Mouse (Mus musculus): ENCODE measurements around the gene Fam19a3. TPM values are rescaled to one million over a fixed set of nuclear protein-coding genes. Genes with fewer than 3 reads are reported as not detected.
A peak's percentile ranks its signal among the peaks of the same experiment; 100 is the strongest.

The Fam19a3 gene
- polyA plus RNA-seq (2015; fragmentation: Nextera tagmentation; extraction: Ambion mirVana), result 0.03 and 0.06 TPM in 2 replicates

DNA sequence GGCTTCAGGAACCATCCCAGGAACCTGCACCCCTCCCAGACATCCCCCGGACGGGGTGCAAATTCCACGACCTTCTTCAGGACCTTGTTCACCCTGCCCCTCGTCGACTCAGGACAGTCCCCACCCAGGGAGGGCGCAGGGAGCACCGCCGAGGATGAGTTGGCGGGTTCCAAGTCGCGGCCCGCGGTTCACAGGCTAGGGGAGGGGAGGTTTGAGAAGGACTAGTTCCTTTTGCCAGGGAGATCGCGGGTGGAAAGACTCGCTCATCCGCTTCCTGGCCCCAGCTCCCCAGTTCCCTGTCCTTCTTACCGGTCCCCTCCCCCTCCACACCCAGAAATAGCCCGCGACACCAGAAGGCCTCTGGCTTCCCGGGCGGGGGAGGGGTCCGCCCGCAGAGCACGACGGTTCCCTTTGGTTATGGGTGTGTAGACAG is at the start of gene Fam19a3:
Fam19a3 (minus strand) TSS at position 370 of the 433 bp plus-strand sequence.
- Histone ChIP-seq H3K27me3 (ENCODE audit: control insufficient read depth, insufficient read depth, low read length) (peaks cover 39% of the 10 kb centered on the region), H3K27ac (ENCODE audit: low read length) (no peak within 1 kb of the TSS), H3K4me2 (ENCODE audit: low read depth, low read length) (peak within 1 kb of the TSS; percentile 99), H3K36me3 (ENCODE audit: control insufficient read depth, insufficient read depth, low read length) (no peaks in the 10 kb centered on the region), H3K4me3 (replicated peaks; ENCODE audit: low read length) (peak within 1 kb of the TSS; percentile 52), H3K9ac (ENCODE audit: low read length) (peak within 1 kb of the TSS; percentile 65), H3K4me1 (ENCODE audit: control insufficient read depth, insufficient read depth, low read length) (peaks cover 18% of the 10 kb centered on the region), H3K9me3 (replicated peaks; ENCODE audit: control insufficient read depth, low read length) (no peaks in the 10 kb centered on the region)
- WGBS, result under 1% methylated on average over 26 of the region's 26 CpGs
- ATAC-seq (ENCODE audit: insufficient read depth, low FRiP score), result no peak

DNA sequence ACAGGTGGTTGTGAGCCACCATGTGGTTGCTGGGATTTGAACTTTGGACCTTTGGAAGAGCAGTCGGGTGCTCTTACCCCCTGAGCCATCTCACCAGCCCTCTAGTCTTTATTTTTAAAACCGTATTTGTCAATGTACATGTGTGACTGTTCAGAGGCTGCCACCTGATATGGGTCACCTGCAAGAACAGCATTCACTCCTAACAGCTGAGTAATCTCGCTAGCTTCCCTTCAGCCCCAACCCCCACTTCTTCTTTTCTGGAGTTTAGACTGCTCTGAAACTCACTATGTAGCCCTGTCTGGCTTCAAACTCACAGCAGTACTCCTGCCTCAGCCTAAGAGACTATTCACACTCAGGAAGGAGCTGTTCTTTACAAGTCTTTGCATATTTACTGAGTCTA is 40.8 kb upstream of the Fam19a3 start:
- no peak for ATAC-seq (ENCODE audit: insufficient read depth, low FRiP score)
- Histone ChIP-seq H3K36me3 (ENCODE audit: control insufficient read depth, insufficient read depth, low read length) (peaks cover 7% of the 10 kb centered on the region; the same call in 1 of the 2 replicates), H3K27me3 (ENCODE audit: control insufficient read depth, insufficient read depth, low read length) (no peaks in the 10 kb centered on the region), H3K27ac (ENCODE audit: low read length) (no peak overlapping the region), H3K4me3 (replicated peaks; ENCODE audit: low read length) (no peak overlapping the region), H3K9me3 (replicated peaks; ENCODE audit: control insufficient read depth, low read length) (no peaks in the 10 kb centered on the region), H3K9ac (ENCODE audit: low read length) (no peak overlapping the region), H3K4me1 (ENCODE audit: control insufficient read depth, insufficient read depth, low read length) (peaks cover 12% of the 10 kb centered on the region), H3K4me2 (ENCODE audit: low read depth, low read length) (no peak overlapping the region)
- WGBS, result 78% methylated on average over 3 of the region's 3 CpGs

DNA sequence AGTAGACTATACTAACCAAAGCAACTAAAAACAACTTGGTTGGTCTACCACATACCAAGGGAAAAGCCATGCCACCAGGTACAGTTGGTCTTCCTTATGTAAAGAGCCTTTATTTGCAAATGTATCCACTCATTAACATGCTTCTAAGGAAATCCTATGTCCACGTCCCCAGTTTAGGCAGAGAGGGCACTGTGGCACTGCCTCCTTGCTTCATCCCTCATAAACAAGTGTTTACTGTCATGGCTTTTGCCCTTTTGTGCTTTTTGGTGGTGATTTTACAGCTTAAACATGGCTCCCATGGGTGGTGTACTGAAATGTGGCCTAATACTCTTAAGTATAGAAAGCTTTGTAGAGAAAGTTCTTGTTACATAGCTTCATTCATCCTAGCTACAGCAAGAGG is 38.8 kb upstream of the Fam19a3 start:
- 68% methylated on average over 1 of the region's 1 CpGs for WGBS
- Histone ChIP-seq H3K36me3 (ENCODE audit: control insufficient read depth, insufficient read depth, low read length) (0 out of 2 replicates have a peak, but pooled peaks cover 3% of the 10 kb centered on the region), H3K9ac (ENCODE audit: low read length) (no peak overlapping the region), H3K27ac (ENCODE audit: low read length) (no peak overlapping the region), H3K4me3 (replicated peaks; ENCODE audit: low read length) (no peak overlapping the region), H3K4me2 (ENCODE audit: low read depth, low read length) (no peak overlapping the region), H3K27me3 (ENCODE audit: control insufficient read depth, insufficient read depth, low read length) (no peaks in the 10 kb centered on the region), H3K4me1 (ENCODE audit: control insufficient read depth, insufficient read depth, low read length) (peaks cover 20% of the 10 kb centered on the region), H3K9me3 (replicated peaks; ENCODE audit: control insufficient read depth, low read length) (no peaks in the 10 kb centered on the region)
- no peak for ATAC-seq (ENCODE audit: insufficient read depth, low FRiP score)

DNA sequence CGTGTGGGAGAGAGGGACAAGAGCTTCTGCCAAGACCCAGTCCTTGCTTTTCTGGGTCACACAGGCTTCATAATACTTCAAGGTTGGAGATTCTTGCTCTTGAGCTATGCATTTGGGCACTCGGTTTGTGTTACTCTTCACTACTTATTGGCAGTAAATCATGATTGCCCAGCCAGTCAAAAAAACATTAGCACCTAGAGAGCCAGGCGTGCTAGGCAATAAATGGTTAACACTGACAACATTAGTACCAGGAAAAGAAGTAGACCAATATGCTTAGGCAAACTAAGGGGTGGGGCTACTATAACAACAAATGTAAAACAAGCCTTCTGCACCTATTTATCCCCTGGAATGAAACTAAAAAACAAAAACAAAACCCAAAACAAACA is 37.1 kb upstream of the Fam19a3 start:
- no peaks in the 10 kb centered on the region for H3K36me3 ChIP-seq (ENCODE audit: control insufficient read depth, insufficient read depth, low read length)
- no peaks in the 10 kb centered on the region for H3K27me3 ChIP-seq (ENCODE audit: control insufficient read depth, insufficient read depth, low read length)
- peak overlapping the region; percentile 97 for H3K27ac ChIP-seq (ENCODE audit: low read length)
- no peak for ATAC-seq (ENCODE audit: insufficient read depth, low FRiP score)
- 2% methylated on average over 3 of the region's 3 CpGs for WGBS
- peak overlapping the region; percentile 93 for H3K9ac ChIP-seq (ENCODE audit: low read length)
- peak overlapping the region; percentile 73 for H3K4me2 ChIP-seq (ENCODE audit: low read depth, low read length)
- peak overlapping the region; percentile 91 for H3K4me3 ChIP-seq (replicated peaks; ENCODE audit: low read length)
- H3K9me3 ChIP-seq (replicated peaks; ENCODE audit: control insufficient read depth, low read length), result no peaks in the 10 kb centered on the region
- peaks cover 22% of the 10 kb centered on the region for H3K4me1 ChIP-seq (ENCODE audit: control insufficient read depth, insufficient read depth, low read length)

DNA sequence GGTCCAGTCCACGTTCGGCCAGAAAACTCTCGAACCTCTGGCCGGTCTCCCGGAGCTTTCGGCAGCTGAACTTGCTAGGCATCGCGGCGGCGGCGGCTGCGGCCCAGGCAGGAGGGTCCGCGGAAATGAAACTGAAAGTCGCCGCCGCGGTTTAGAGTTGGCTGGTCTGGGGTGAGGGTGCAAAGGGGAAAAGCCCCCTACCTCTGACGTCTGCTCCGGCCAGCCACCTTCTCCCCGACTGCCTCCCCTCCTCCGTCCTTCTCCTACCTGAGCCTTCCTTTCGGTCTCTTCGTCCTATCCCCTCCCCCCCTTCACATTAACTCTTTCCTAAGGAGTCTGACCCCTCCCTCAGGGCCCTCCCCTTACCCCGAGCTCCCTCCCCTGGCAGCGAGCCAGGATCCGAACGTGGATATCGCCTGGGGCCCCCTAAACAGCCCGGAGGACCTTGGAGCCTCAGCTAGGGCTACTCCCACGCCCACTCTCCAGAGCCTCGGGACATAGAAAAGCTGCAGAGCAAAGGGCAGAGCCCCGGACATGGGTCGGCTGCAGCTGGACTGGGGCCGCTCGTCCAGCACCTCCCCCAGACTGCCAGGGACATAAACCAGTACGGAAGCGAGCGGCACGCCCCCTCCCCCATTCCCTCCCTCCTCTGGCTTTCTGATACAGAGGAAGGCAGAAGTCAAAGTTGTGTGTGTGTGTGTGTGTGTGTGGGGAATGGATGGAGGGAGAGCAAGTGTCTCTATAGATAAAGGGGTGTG is 36.5 kb upstream of the Fam19a3 start, which contains the start of gene Mov10:
Mov10 (minus strand) TSS at position 573 of the 758 bp plus-strand sequence.
- Histone ChIP-seq H3K4me1 (ENCODE audit: control insufficient read depth, insufficient read depth, low read length) (peaks cover 22% of the 10 kb centered on the region), H3K4me2 (ENCODE audit: low read depth, low read length) (peak within 1 kb of the TSS; percentile 73), H3K4me3 (replicated peaks; ENCODE audit: low read length) (peak within 1 kb of the TSS; percentile 91), H3K27ac (ENCODE audit: low read length) (peak within 1 kb of the TSS; percentile 97), H3K9ac (ENCODE audit: low read length) (peak within 1 kb of the TSS; percentile 93), H3K27me3 (ENCODE audit: control insufficient read depth, insufficient read depth, low read length) (no peaks in the 10 kb centered on the region), H3K9me3 (replicated peaks; ENCODE audit: control insufficient read depth, low read length) (no peaks in the 10 kb centered on the region), H3K36me3 (ENCODE audit: control insufficient read depth, insufficient read depth, low read length) (no peaks in the 10 kb centered on the region)
- under 1% methylated on average over 40 of the region's 40 CpGs for WGBS
- peak; percentile 84 for ATAC-seq (ENCODE audit: insufficient read depth, low FRiP score)

DNA sequence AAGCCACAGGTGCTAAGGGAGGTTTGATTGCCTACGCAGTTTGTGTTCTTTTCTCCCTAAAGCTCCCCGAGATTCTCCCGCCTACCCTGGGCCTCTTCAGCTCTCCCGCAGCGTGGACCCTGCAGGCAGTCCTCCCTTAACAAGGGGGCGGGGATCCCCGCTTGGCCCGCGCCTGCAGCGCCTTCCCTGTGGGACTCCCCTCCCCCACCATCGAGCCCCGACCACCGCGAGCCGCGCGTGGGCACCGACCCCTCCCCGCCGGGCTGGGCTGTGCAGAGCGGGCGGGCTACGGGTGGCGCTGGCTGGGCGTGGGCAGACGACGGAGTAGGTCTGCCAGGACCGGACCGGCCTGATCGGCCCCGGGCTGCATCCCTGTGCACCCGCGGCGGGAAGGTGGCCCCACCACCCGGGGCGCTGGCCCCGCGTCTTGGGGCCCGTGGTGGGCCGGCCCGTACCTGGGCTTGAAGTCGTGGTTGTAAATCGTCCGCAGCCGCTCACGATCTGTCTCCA is 35.9 kb upstream of the Fam19a3 start:
- Histone ChIP-seq H3K27ac (ENCODE audit: low read length) (peak overlapping the region; percentile 97), H3K9ac (ENCODE audit: low read length) (peak overlapping the region; percentile 93), H3K4me1 (ENCODE audit: control insufficient read depth, insufficient read depth, low read length) (peaks cover 22% of the 10 kb centered on the region), H3K9me3 (replicated peaks; ENCODE audit: control insufficient read depth, low read length) (no peaks in the 10 kb centered on the region), H3K36me3 (ENCODE audit: control insufficient read depth, insufficient read depth, low read length) (no peaks in the 10 kb centered on the region), H3K4me2 (ENCODE audit: low read depth, low read length) (peak overlapping the region; percentile 73), H3K27me3 (ENCODE audit: control insufficient read depth, insufficient read depth, low read length) (no peaks in the 10 kb centered on the region), H3K4me3 (replicated peaks; ENCODE audit: low read length) (peak overlapping the region; percentile 91)
- ATAC-seq (ENCODE audit: insufficient read depth, low FRiP score), result peak; percentile 74
- 0% methylated on average over 46 of the region's 46 CpGs for WGBS

DNA sequence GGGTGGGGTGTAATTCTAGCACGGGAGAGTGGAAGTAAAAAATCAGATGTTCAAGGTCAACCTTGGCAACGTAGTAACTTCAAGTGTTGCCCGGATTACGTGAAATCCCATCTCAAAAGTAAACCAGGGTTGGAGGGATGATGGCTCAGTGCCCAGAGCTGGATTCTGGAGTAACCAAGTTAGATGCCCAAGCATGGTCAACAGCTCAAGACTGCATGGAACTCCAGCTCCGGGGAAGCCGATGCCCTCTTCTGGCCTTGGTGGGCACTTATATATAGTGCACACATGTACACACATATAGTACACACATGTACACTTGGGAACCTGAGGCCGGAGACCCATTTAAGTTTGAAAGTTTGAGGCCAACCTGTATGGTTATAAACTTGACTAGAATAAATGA is 34.5 kb upstream of the Fam19a3 start:
- no peak for ATAC-seq (ENCODE audit: insufficient read depth, low FRiP score)
- Histone ChIP-seq H3K9me3 (replicated peaks; ENCODE audit: control insufficient read depth, low read length) (no peaks in the 10 kb centered on the region), H3K4me2 (ENCODE audit: low read depth, low read length) (peak overlapping the region; percentile 73; the same call in 1 of the 2 replicates), H3K36me3 (ENCODE audit: control insufficient read depth, insufficient read depth, low read length) (no peaks in the 10 kb centered on the region), H3K27ac (ENCODE audit: low read length) (no peak overlapping the region), H3K4me1 (ENCODE audit: control insufficient read depth, insufficient read depth, low read length) (peaks cover 31% of the 10 kb centered on the region), H3K27me3 (ENCODE audit: control insufficient read depth, insufficient read depth, low read length) (no peaks in the 10 kb centered on the region), H3K9ac (ENCODE audit: low read length) (no peak overlapping the region), H3K4me3 (replicated peaks; ENCODE audit: low read length) (no peak overlapping the region)
- 85% methylated on average over 7 of the region's 7 CpGs for WGBS

DNA sequence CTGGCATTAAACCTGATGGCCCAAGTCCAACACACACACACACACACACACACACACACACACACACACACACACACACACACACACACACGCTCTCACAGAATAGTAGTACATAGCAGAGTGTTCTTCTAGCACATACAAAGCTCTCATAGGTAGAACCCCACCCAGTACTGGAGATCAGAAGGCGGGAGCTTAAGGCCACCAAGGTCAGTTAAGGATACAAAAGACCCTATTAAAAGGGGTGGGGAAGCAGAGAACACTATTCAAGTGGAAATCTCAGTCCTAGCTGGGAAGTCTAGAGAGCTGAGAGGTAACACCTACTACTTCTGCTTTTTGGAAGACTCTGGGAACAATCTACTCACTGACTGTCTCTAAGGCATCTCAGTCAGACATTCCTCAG is 33.7 kb upstream of the Fam19a3 start:
- WGBS, result 65% methylated on average over 2 of the region's 2 CpGs

DNA sequence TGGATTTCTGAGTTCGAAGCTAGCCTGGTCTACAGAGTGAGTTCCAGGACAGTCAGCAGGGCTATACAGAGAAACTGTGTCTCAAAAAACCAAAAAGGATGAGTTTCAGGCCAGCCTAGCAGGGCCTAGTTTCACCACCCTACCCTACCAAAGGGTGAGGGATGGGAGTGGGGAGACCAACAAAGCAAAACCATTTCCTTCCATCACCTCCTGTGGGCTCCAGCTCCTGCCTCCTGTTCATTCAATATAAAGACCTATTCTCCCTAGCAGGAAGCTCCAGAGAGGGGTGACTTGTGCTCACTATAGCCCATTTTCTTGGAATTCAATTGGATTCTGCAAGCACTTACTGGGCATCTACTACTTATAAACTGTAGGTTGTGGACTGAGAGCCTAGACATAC is 33.1 kb upstream of the Fam19a3 start:
- peaks cover 31% of the 10 kb centered on the region for H3K4me1 ChIP-seq (ENCODE audit: control insufficient read depth, insufficient read depth, low read length)
- no peak overlapping the region for H3K9ac ChIP-seq (ENCODE audit: low read length)
- H3K9me3 ChIP-seq (replicated peaks; ENCODE audit: control insufficient read depth, low read length), result no peaks in the 10 kb centered on the region
- H3K27me3 ChIP-seq (ENCODE audit: control insufficient read depth, insufficient read depth, low read length), result no peaks in the 10 kb centered on the region
- no peak overlapping the region for H3K4me2 ChIP-seq (ENCODE audit: low read depth, low read length)
- WGBS, result 100% methylated on average over 1 of the region's 1 CpGs
- no peak for ATAC-seq (ENCODE audit: insufficient read depth, low FRiP score)
- H3K4me3 ChIP-seq (replicated peaks; ENCODE audit: low read length), result no peak overlapping the region
- no peaks in the 10 kb centered on the region for H3K36me3 ChIP-seq (ENCODE audit: control insufficient read depth, insufficient read depth, low read length)
- H3K27ac ChIP-seq (ENCODE audit: low read length), result no peak overlapping the region

More for the DNA sequence above, 33.7 kb upstream of the Fam19a3 start:
- Histone ChIP-seq H3K27me3 (ENCODE audit: control insufficient read depth, insufficient read depth, low read length) (no peaks in the 10 kb centered on the region), H3K27ac (ENCODE audit: low read length) (no peak overlapping the region), H3K9ac (ENCODE audit: low read length) (no peak overlapping the region), H3K4me1 (ENCODE audit: control insufficient read depth, insufficient read depth, low read length) (peaks cover 31% of the 10 kb centered on the region), H3K36me3 (ENCODE audit: control insufficient read depth, insufficient read depth, low read length) (no peaks in the 10 kb centered on the region), H3K4me3 (replicated peaks; ENCODE audit: low read length) (no peak overlapping the region), H3K9me3 (replicated peaks; ENCODE audit: control insufficient read depth, low read length) (no peaks in the 10 kb centered on the region), H3K4me2 (ENCODE audit: low read depth, low read length) (no peak overlapping the region)
- no peak for ATAC-seq (ENCODE audit: insufficient read depth, low FRiP score)
